Mouse (Mus musculus) monocyte, adult 5-6 weeks (primary cell): ENCODE results near the gene Rxfp1. TPM values are rescaled to one million over a fixed set of nuclear protein-coding genes. Genes with fewer than 3 reads are reported as not detected.
A peak's percentile ranks its signal among the peaks of the same experiment; 100 is the strongest.

Experiments used
- ATAC-seq: fragments of 153-309, 156-312 bp; replicated peaks from 2 replicates; pipeline ENCODE4 v1.8.0; 2017; ENCODE audit warnings: mild to moderate bottlenecking; ENCODE audit not compliant: low TSS enrichment, insufficient number of reproducible peaks, severe bottlenecking, poor library complexity, low FRiP score
- total RNA-seq: library from RNA; stranded (forward); fragments of 200-1000, 200-491, 200-594 nt; gene quantifications from 3 replicates; pipeline ENCODE4 v1.2.3, GENCODE M21; 2017

Rxfp1 gene
- total RNA-seq, 1 experiment from 2014 or later: not detected

- ATAC-seq: no peak
Observed at GRCm38 (mm10) chr3:79676411-79676810, 61.3 kb downstream of the Rxfp1 start.

DNA sequence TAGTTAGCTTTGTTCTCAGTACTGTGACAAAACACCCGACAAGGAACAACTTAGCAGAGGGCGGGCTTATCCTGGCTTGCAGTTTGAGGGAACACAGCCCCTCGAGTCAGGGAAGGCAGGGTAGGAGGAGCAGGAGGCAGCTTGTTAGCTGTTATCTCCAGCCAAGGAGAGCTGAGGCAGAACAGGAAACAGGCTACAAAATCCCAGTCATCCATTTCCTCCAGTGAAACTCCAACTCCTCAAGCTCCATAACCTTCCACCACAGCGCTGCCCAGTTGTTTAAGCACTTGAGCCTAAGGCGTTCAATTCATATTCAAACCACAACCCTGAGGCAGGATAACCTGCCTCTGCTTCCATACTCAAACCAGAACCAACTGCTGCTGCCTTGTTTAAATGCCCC, 63.0 kb downstream of the Rxfp1 start:
- no peak for ATAC-seq

DNA sequence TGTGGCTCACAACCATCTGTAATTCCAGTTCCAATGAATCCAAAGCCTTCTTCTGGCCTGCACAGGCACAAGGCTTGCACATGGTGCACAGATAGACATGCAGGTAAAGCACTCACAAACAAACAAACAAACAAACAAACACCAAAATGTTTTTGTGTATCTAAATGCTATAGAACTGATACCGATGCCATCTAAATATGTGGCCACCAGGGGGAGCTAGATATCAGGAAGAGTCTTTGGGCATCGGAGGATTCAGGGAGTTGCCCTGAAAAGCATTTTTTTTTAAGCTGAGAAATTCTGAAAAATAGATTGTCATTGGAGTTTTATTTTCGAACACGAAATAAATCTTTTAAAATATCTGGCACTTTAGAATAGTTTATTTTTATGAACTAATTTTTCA, 64.6 kb downstream of the Rxfp1 start:
- no peak for ATAC-seq

DNA sequence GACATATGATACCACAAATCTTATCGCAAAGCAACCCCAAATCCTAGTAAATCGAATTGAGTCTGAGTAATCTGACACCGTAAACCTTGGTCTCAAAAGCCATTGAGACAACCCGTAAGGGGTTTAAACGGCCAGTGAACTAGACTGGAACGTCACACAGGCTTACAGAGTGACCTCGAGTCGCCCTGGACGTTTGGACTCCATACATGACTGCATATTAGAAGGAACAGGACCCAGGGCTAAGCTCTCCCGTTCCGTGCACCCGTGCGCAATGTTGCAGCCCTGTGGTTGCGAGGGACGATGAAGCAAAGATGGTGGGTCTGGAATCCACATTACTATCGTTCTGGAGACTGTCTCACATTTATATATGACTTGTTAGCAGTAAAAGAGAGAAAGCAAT, 65.5 kb downstream of the Rxfp1 start:
- ATAC-seq: no peak

DNA sequence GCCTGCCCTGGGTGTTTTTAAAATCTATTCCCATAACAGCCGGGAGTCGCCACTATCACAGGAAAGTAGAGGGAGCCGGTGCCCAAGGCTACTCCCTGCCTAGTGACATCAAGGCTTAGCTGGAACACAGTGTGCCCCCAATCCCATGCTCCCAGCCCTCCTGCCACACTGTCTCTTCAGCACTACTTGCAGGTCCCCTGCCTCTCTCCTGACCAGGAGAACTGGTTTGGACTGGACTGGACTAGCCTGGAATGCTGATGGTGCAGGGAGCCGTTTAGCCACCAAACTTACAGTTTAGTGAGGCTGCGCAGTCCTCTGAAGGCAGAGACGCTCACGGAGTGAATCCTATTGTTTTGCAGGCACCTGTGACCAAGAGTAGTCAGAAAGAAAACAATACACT, 67.1 kb downstream of the Rxfp1 start:
- no peak for ATAC-seq

DNA sequence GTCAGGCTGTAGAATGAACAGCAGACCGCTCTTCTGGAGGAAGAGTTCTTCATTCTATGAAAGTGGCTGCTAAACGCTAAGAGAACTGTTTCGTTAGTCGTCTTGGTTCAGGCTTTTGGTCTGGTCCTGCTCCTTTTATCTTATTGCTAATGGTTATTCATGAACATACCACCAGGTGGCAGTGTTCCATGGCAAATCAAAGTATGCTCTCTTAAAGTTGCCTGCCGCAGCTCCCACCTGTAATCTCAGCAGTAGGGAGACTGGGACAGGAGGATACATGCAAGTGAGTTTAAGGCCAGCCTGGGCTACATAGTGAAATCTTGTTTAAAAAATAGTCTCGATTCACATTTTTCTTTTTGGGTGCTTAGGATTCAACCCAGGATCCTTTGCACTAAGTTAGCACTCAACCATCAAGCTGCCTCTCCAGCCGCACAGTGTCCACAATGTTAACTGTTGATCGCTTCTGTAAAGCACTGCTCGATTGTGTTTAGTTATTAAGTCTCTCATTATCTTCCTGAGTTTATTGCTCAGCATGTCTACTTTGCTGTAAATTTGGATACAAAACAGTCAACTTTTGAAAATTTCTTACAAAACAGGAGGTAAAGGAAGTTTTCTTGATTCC, 72.8 kb downstream of the Rxfp1 start:
- peak; percentile 68 for ATAC-seq

GRCm38 (mm10) chr3:79656682-79657081, 81.0 kb downstream of the Rxfp1 start:
- no peak for ATAC-seq

DNA sequence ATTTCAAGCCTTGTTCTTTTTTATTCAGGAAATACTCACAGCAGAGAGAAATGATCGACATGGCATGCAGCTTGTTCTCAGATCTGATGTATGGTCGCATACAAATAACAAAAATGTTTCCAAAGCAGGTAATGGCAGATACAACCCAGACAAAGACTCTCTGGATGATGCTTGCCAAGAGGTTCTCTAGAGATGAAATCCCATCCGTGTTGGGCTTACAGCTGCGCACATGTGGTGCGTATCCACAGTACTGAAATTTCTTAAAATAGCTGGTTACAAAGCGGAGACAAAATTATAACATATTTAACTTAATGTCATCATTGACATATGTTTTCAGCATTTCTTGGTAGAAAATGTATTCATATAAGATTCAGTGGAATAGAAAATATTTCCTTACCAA, 85.6 kb downstream of the Rxfp1 start:
- no peak for ATAC-seq

DNA sequence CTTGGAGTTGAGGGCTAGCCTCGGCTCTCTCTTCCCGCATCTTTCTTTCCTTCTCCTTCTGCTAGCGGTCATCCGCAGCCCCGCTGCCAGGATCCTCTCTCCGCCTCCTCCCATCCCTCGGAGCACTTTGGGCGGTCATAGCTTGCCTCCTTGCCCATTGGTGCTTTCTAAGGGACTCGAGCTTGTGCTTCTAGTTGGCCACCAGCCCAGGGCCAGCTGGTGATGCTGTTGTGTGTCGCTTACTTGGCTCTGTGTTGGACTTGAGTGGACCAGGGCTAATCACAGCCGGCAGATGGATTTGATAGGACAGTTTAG, 108.3 kb downstream of the Rxfp1 start, which contains the start of gene Etfdh:
Gene Etfdh, minus strand, starts transcription at position 85 of the 315 bp plus-strand sequence.
- 0 out of 2 replicates have a peak, but pooled peaks have one; percentile 13 for ATAC-seq

GRCm38 (mm10) chr3:79628561-79629415, 108.9 kb downstream of the Rxfp1 start, which contains the start of gene 4930579G24Rik:
4930579G24Rik (plus strand) TSS chr3:79629079.
- ATAC-seq: peak; percentile 98

GRCm38 (mm10) chr3:79628182-79628560, 109.5 kb downstream of the Rxfp1 start:
- ATAC-seq: peak; percentile 16

DNA sequence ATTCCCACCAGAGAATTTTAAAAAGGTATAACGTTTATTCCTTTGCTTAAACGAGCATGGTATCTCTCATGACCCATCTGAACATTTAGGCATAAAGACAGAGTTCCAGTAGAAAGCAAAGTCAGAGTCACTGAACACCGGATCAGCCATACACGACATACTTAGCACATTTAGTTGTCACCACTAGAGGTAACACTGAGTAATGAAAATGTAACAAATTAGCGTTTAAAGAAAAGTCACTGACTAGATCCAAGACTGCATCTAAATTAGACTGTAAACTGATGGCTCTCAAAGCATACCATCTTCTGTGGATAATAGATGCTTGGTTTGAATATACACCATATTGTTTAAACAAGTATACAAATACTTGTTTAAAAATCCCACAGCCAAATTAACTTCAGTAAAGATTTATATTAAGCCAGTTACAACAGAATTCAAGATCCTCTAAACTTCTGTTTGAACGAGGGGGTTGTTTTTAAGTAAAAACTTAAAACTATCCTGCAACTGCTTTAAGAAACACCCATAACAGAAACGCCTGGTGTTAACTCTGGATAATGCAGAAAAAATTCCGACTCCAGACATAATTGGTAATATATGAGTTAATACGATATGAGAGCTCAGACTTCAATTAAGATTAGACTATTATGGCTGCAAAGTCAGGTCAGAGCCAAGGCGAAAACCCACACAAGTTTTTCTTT, 110.0 kb downstream of the Rxfp1 start:
- no peak for ATAC-seq

DNA sequence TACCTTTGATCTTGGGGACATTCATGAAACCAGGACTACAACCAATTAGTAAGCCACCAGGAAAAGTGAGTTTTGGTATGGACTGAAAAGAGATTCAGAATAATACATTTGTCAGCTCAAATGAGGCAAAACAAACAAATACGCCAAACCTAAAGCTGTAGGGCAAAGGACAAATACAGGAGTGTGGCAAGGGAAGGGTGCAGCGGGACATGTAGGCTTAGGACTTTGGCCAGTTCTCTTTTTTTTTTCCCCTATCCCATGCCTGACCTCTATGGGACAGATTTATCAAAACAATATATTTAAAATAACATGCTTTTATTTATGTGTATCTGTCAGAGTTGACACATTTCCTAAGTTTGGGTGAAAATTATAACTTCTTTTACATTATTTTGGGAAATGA, 127.8 kb downstream of the Rxfp1 start:
- no peak for ATAC-seq

DNA sequence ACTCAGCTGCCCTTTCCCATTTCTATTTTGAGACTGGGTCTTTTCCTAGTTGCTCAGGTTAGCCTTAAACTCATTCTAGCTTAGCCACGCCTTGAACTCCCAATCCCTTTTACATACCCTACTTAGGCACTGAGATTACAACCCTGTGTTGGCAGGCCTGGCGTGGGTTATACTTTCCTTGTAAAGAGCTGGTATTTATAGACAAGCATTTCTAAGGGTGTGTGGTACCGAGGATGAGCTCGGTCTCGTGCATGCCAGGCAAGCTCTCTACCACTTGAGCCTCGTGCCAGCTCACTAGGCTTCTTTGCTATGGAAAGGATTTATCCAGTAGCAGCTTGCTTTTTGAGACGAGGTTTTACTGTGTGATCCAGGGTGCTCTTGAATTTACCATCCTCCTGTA, 142.2 kb downstream of the Rxfp1 start:
- no peak for ATAC-seq

GRCm38 (mm10) chr3:79591793-79592471, 145.7 kb downstream of the Rxfp1 start:
- ATAC-seq: no peak
